Mouse (Mus musculus) forebrain, embryonic 13.5 days (tissue): ENCODE data around the gene Otop2. TPM values are rescaled to one million over a fixed set of nuclear protein-coding genes. Genes with fewer than 3 reads are reported as not detected.

Experiments
- ATAC-seq: fragments of 200-750 bp; cut with Nextera tagmentation; 2 replicates; pipeline ENCODE4 v1.8.0; 2017
- H3K27ac ChIP-seq: fragments of 300-500 bp; sonication (generic); 2 replicates; pipeline ENCODE4 v1.5.1; 2015; ENCODE audit warnings: inconsistent platforms, mild to moderate bottlenecking, moderate library complexity
- H3K27me3 ChIP-seq: fragments of 300-500 bp; sonication (generic); 2 replicates; pipeline ENCODE4 v1.6.1; 2015; ENCODE audit warnings: mild to moderate bottlenecking, inconsistent platforms
- H3K36me3 ChIP-seq: fragments of 300-500 bp; sonication (generic); 2 replicates; pipeline ENCODE4 v1.6.1; 2015; ENCODE audit warnings: mild to moderate bottlenecking, inconsistent platforms; ENCODE audit not compliant: poor library complexity, severe bottlenecking
- H3K4me1 ChIP-seq: fragments of 300-500 bp; sonication (generic); 2 replicates; pipeline ENCODE4 v1.6.1; 2015; ENCODE audit warnings: inconsistent platforms
- H3K4me2 ChIP-seq: fragments of 300-500 bp; sonication (generic); 2 replicates; pipeline ENCODE4 v1.6.1; 2015; ENCODE audit warnings: inconsistent platforms, mild to moderate bottlenecking, moderate library complexity
- H3K4me3 ChIP-seq: fragments of 300-500 bp; sonication (generic); 2 replicates; pipeline ENCODE4 v1.5.1; 2015; ENCODE audit warnings: mild to moderate bottlenecking, inconsistent platforms
- H3K9ac ChIP-seq: fragments of 300-500 bp; sonication (generic); 2 replicates; pipeline ENCODE4 v1.6.1; 2015; ENCODE audit warnings: mild to moderate bottlenecking, inconsistent platforms
- H3K9me3 ChIP-seq: fragments of 300-500 bp; sonication (generic); replicated peaks from 2 replicates; pipeline ENCODE4 v1.6.1; 2016; ENCODE audit warnings: inconsistent platforms
- whole genome bisulfite sequencing: fragments of 180-500 bp; shearing (Covaris S2); methylation state at CpG from one replicate; pipeline ENCODE4 v1.1.7; 2015; 5-methylcytosine and 5-hydroxymethylcytosine counted together
- polyA plus RNA-seq: library from polyadenylated mRNA; unstranded; fragments of >200 nt; fragmentation: Nextera tagmentation; extraction: Ambion mirVana; gene quantifications from 2 replicates; pipeline ENCODE4 v1.2.1, GENCODE M21; 2015

The Otop2 gene
- polyA plus RNA-seq, 1 experiment from 2014 or later = not detected

DNA sequence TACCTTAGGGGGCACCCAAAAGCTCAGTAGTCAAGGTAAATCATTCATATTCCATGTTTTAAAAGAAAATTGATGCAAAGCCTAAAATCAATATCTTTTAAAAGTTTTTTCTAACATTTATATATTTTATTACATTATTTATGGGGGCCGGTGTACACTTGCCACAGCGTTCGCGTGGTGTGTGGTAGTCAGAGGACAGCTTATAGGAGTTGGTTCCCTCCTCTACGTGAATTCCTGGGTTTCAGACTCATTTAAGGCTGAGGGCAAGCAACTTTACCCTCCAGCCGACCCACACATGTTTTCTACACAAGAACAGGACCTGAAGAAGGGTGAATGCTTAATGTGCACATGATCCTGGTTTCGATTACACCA lies 29.4 kb upstream of the Otop2 start:
- WGBS = 23% methylated on average over 7 of the region's 7 CpGs
- H3K27ac ChIP-seq = peak overlapping the region; percentile 72
- H3K9ac ChIP-seq = peak overlapping the region; percentile 66
- ATAC-seq = no peak
- H3K9me3 ChIP-seq = no peaks in the 10 kb centered on the region
- no peaks in the 10 kb centered on the region for H3K36me3 ChIP-seq
- peak overlapping the region; percentile 67 for H3K4me3 ChIP-seq
- peak overlapping the region; percentile 71 for H3K4me2 ChIP-seq
- H3K27me3 ChIP-seq = no peaks in the 10 kb centered on the region
- H3K4me1 ChIP-seq = peaks cover 26% of the 10 kb centered on the region

DNA sequence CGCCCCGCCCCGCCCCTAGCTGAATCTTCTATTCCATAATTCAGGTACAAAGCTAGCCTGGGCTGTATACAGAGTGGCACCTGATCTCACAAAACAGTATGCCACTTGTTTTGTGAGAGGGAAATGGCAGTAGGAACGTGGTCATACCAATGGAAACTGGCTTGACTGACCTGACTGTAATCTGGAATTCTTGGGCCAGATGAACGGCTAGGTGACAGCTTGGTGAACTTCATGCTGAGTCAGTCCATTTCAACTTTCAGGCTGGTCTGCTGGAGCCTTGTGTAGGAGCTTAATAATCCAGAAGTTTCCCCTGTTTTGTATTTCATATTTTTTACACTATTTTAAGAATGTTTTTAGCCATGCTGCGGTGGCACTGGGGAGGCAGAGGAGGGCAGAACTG lies 28.8 kb upstream of the Otop2 start:
- WGBS = 75% methylated on average over 6 of the region's 6 CpGs
- H3K9ac ChIP-seq = no peak overlapping the region

DNA sequence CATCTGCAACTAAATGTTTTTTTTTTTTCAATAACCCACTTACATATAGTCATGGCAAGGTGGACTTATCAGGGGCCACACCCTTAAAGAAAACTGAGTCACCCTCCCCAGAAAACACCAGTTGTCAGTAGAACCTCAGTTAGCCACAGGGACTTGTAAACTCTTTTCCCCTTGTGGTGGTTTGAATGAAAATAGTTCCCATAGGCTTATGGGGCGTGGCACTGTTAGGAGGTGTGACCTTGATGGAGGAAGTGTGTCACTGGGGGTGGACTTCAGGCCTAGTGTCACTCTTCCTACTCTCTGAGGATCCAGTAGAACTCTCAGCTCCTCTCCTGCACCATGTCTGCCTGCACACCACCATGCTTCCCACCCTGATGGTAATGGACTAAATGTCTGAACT lies 27.2 kb upstream of the Otop2 start:
- no peak overlapping the region for H3K27ac ChIP-seq
- H3K4me1 ChIP-seq = peaks cover 26% of the 10 kb centered on the region
- H3K9ac ChIP-seq = no peak overlapping the region
- WGBS = 63% methylated on average over 1 of the region's 1 CpGs
- ATAC-seq = no peak
- no peaks in the 10 kb centered on the region for H3K27me3 ChIP-seq
- H3K4me2 ChIP-seq = no peak overlapping the region
- no peaks in the 10 kb centered on the region for H3K9me3 ChIP-seq
- H3K36me3 ChIP-seq = no peaks in the 10 kb centered on the region
- no peak overlapping the region for H3K4me3 ChIP-seq

More for the DNA sequence above, 28.8 kb upstream of the Otop2 start:
- Histone ChIP-seq H3K27me3 (no peaks in the 10 kb centered on the region), H3K4me2 (peak overlapping the region; percentile 71), H3K4me1 (peaks cover 26% of the 10 kb centered on the region), H3K27ac (no peak overlapping the region), H3K9me3 (no peaks in the 10 kb centered on the region), H3K36me3 (no peaks in the 10 kb centered on the region), H3K4me3 (no peak overlapping the region)
- no peak for ATAC-seq

DNA sequence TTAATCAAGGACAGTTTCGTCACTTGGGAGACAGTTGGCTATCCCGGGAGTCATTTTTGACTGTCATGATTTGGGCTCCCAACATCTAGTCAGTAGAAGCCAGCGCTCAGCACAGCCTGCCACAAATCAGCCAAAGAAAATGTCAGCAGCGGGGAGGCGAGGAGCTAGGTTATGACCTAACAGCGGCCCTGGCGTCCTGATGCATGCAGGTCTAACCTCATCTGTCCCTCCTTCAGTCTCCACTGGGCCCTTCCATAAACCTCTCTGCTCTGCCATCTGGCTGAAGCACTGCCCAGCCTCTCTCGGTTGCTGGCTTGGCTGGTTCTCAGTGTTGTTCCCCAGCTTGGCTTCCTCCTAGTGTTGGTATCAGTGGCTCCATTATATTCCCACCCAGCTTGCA lies 24.7 kb upstream of the Otop2 start:
- H3K4me3 ChIP-seq = no peak overlapping the region
- peaks cover 17% of the 10 kb centered on the region for H3K4me1 ChIP-seq
- no peaks in the 10 kb centered on the region for H3K27me3 ChIP-seq
- H3K36me3 ChIP-seq = no peaks in the 10 kb centered on the region
- ATAC-seq = no peak
- H3K4me2 ChIP-seq = no peak overlapping the region
- WGBS = 81% methylated on average over 8 of the region's 8 CpGs
- no peaks in the 10 kb centered on the region for H3K9me3 ChIP-seq
- H3K9ac ChIP-seq = no peak overlapping the region
- no peak overlapping the region for H3K27ac ChIP-seq

DNA sequence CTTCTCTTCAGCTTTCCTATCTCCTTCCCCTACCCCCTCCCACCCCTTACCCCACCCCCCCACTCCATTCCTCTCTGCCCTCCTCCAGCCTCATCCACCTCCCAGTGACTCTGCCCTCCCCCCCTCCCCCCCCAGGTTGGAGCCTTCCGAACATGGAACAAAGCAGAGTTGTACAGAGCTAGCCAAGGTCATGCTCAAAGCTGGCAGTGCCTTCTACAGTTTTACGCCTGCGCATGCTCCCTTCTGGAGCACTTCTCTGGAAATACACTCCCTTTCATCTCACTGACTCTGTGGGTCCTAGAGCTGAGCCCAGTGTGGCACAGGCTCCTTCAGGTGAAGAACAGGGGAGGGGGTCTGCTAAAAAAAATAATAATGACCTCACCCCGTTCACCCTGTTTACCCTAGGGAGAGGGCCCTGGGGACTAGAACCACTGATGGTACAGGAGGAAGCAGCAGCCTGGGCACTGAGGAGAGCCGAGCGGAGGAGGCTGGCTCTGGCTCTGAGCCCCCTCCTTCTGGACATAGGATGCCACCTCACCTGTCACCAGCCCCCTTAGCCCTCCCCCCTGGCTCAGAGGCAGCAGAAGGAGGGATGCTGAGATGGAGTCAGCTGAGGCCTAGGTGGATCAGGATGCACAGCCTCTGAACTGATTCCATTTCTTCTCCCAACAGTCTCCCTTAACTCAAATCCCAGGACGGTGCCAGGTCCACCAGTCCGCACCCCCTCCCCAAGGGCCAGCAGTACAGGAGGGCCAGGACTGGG lies 24.1 kb upstream of the Otop2 start:
- no peak for ATAC-seq
- 85% methylated on average over 8 of the region's 8 CpGs for WGBS
- H3K27ac ChIP-seq = no peak overlapping the region
- no peak overlapping the region for H3K9ac ChIP-seq
- H3K9me3 ChIP-seq = no peaks in the 10 kb centered on the region
- no peak overlapping the region for H3K4me3 ChIP-seq
- no peak overlapping the region for H3K4me2 ChIP-seq
- H3K4me1 ChIP-seq = peaks cover 13% of the 10 kb centered on the region
- no peaks in the 10 kb centered on the region for H3K27me3 ChIP-seq
- H3K36me3 ChIP-seq = no peaks in the 10 kb centered on the region

DNA sequence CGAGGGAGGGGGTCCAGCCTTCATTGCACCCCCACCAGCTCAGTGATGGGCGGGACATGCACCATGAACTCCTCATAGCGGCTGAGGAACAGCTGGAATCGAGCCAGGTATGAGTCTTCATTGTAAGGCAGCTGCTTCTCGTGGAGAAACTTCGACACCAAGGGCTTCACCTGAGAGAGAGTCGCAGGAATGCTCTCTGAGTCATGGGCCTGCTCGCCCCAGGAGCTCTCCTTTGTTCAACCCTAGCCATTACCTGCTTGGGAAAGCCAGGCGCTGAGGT lies 23.5 kb upstream of the Otop2 start:
- H3K4me1 ChIP-seq = peaks cover 9% of the 10 kb centered on the region; the same call in 1 of the 2 replicates
- no peaks in the 10 kb centered on the region for H3K36me3 ChIP-seq
- H3K27ac ChIP-seq = no peak overlapping the region
- H3K9me3 ChIP-seq = no peaks in the 10 kb centered on the region
- no peak overlapping the region for H3K4me2 ChIP-seq
- H3K27me3 ChIP-seq = no peaks in the 10 kb centered on the region
- no peak for ATAC-seq
- H3K9ac ChIP-seq = no peak overlapping the region
- WGBS = 69% methylated on average over 9 of the region's 9 CpGs
- no peak overlapping the region for H3K4me3 ChIP-seq

DNA sequence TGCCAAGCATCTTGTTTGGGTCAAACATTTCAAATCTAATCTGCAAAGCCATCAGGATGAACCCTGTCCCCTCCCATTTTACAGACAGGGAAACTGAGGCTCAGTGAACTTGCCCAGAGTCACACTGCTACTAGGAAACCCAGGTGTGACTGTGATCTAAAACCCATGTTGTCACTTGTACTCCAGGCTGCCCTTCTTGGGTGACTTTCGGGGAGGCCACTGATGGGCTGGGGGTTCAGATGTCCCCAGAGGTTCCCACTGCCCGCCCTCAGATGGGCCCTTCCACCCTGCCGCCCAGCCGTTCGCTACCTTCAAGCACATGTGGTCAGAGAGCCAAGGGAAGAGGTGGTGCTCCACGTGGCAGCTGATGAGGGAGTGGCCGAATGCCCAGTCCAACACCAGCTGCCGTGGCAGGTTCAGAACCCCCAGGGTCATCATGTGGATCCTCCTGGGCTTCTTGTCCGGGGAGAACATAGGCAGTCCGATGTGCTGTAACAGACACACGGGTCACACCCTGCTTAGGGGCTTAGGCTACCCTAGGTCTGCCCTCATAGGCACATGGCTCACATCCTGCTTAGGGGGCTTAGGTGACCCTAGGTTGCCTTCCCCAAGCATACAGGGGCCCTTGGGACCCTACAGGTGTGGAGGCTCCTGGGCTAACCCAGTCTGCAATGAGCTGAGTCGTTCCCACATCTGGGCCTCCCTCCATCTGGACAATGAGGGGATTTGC lies 22.9 kb upstream of the Otop2 start:
- WGBS = 89% methylated on average over 12 of the region's 12 CpGs
- Histone ChIP-seq H3K27ac (no peak overlapping the region), H3K4me1 (peaks cover 9% of the 10 kb centered on the region; the same call in 1 of the 2 replicates), H3K9me3 (no peaks in the 10 kb centered on the region), H3K27me3 (no peaks in the 10 kb centered on the region), H3K4me2 (no peak overlapping the region), H3K4me3 (no peak overlapping the region), H3K9ac (no peak overlapping the region), H3K36me3 (no peaks in the 10 kb centered on the region)
- ATAC-seq = no peak

DNA sequence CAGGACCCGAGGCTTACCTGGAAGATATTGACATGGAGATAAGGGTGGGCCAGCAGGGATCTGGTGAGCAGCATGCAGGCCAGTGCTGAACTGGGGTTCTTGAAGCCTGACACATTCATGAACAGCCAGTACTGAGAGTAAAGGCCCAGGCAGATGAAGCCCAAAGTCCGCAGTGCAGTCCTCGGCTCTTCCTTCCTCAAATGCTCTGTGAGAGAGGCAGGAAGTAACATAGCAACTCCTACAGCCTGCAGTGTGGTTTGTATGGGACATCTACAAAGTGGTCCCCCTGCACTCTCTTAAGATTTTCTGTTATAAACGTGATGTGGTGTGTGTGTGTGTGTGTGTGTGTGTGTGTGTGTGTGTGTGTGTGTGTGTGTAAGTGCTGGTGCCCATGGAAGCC lies 21.7 kb upstream of the Otop2 start:
- Histone ChIP-seq H3K4me2 (no peak overlapping the region), H3K36me3 (no peaks in the 10 kb centered on the region), H3K4me1 (peaks cover 9% of the 10 kb centered on the region; the same call in 1 of the 2 replicates), H3K27ac (no peak overlapping the region), H3K9ac (no peak overlapping the region), H3K4me3 (no peak overlapping the region), H3K9me3 (no peaks in the 10 kb centered on the region), H3K27me3 (no peaks in the 10 kb centered on the region)
- 88% methylated on average over 4 of the region's 4 CpGs for WGBS
- ATAC-seq = no peak

DNA sequence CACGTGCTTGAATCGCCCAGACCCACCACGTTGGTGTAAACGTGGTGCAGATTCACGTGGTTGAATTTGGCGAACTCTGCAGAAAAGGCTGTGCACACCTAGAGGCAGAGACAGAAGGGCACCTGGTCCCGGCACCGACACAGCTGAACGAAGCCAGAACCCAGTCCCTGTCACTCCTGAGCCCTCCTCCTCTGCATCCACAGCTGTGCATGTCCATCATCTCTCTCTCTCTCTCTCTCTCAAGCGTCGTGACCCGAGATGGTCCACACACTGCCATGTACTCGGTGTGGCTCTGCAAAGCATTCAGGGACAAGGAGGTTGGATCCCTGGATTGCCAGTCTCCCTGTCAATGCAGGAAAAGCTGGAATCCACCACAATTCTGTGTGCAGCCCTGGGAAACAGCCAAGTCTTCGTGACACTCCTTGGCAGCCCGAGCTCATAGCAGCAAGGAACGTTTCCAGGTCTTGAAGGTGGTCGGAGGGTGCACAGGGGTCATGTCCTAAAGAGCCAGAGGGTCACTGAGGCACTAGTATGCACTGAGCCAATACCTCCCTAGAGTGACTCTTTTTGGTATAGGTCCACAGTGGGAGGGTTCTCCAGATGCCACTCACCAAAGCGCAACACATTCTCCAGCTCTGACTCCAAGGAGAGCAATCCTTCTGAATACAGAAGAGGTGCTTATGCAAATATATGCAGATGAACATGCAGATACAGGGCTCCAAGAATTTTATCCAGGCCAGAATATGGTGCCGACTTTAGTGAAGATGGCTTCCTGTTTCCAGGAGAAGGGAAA lies 20.6 kb upstream of the Otop2 start:
- peaks cover 9% of the 10 kb centered on the region; the same call in 1 of the 2 replicates for H3K4me1 ChIP-seq
- no peaks in the 10 kb centered on the region for H3K36me3 ChIP-seq
- no peak for ATAC-seq
- H3K4me2 ChIP-seq = no peak overlapping the region
- no peak overlapping the region for H3K9ac ChIP-seq
- no peaks in the 10 kb centered on the region for H3K9me3 ChIP-seq
- peak overlapping the region; percentile 36; the same call in 1 of the 2 replicates for H3K27ac ChIP-seq
- WGBS = 79% methylated on average over 19 of the region's 19 CpGs
- H3K4me3 ChIP-seq = no peak overlapping the region
- H3K27me3 ChIP-seq = no peaks in the 10 kb centered on the region

DNA sequence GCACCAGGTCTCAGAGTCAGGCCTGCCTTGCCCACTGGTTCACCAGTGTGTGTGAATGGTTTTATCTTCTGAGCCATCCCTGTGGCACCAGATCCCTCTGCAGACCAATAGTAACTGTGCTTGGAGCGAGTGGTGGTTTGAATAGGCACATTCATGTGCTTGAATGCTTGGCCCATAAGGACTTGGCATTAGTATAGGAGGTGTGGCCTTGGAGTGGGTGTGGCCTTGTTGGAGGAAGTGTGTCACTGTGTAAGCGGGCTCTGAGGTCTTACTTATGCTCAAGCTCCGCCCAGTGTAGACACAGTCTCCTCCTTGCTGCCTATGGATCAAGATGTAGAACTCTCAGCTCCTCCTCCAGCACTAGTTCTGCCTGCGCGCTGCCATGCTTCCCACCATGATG lies 19.6 kb upstream of the Otop2 start:
- no peak overlapping the region for H3K4me3 ChIP-seq
- H3K36me3 ChIP-seq = no peaks in the 10 kb centered on the region
- peaks cover 9% of the 10 kb centered on the region; the same call in 1 of the 2 replicates for H3K4me1 ChIP-seq
- no peak for ATAC-seq
- no peaks in the 10 kb centered on the region for H3K27me3 ChIP-seq
- H3K9ac ChIP-seq = no peak overlapping the region
- WGBS = 81% methylated on average over 5 of the region's 5 CpGs
- H3K4me2 ChIP-seq = no peak overlapping the region
- no peaks in the 10 kb centered on the region for H3K9me3 ChIP-seq
- H3K27ac ChIP-seq = no peak overlapping the region

DNA sequence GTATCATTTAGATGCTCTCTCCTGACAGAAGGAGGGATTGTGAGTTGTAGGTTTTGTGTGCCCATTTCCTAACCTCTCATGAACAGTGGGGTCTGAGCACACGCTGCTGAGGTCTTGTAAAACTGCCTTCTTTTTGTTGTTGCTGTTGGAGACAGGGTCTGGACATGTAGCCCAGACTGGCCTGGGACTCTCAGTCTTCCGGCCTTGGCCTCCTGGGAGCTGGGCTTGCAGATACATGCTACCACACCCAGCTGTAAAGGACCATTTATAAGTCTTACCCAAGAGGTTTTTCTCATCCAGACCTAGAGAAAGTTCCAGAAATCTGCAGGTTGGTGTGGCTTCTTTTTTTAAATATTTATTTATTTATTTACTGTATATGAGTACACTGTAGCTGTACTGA lies 18.7 kb upstream of the Otop2 start:
- H3K4me1 ChIP-seq = peaks cover 9% of the 10 kb centered on the region; the same call in 1 of the 2 replicates
- no peak overlapping the region for H3K27ac ChIP-seq
- no peaks in the 10 kb centered on the region for H3K36me3 ChIP-seq
- WGBS = 83% methylated on average over 2 of the region's 2 CpGs
- H3K4me2 ChIP-seq = no peak overlapping the region
- ATAC-seq = no peak
- H3K4me3 ChIP-seq = no peak overlapping the region
- H3K27me3 ChIP-seq = no peaks in the 10 kb centered on the region
- no peak overlapping the region for H3K9ac ChIP-seq
- no peaks in the 10 kb centered on the region for H3K9me3 ChIP-seq

DNA sequence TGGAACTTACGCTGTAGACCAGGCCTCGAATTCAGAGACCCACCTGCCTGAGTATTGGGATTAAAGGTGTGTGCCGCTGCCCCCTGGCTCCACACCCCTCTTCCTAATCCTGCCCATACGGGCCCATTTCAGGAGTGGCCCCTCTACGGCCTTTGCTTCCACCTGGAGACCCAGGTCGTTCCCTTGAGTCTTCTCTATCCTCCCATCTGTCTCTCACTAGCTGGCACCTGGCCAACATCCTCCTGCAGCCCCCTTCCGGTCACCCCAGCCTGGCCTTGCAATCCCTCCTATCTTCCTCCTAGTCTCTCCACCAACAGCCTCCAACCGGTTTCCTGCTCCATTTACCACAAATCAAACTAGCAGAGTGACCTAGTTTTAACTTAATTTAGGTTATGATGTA lies 17.1 kb upstream of the Otop2 start:
- Histone ChIP-seq H3K27me3 (no peaks in the 10 kb centered on the region), H3K9me3 (no peaks in the 10 kb centered on the region), H3K9ac (no peak overlapping the region), H3K4me1 (peaks cover 9% of the 10 kb centered on the region; the same call in 1 of the 2 replicates), H3K36me3 (no peaks in the 10 kb centered on the region), H3K4me3 (no peak overlapping the region), H3K4me2 (no peak overlapping the region), H3K27ac (no peak overlapping the region)
- WGBS = 84% methylated on average over 8 of the region's 8 CpGs
- ATAC-seq = no peak
